Mouse (Mus musculus) thymus, postnatal 0 days (tissue): ENCODE data around the gene Myo15b. TPM values are rescaled to one million over a fixed set of nuclear protein-coding genes. Genes with fewer than 3 reads are reported as not detected.

ENCODE experiments used
- DNase-seq: peaks from one replicate; pipeline ENCODE4 v3.0.0-alpha.2; 2015; ENCODE audit warnings: low spot score
- polyA plus RNA-seq: library from polyadenylated mRNA; unstranded; fragments of >200 nt; fragmentation: Nextera tagmentation; extraction: Ambion mirVana; gene quantifications from 2 replicates; pipeline ENCODE4 v1.2.1, GENCODE M21; 2015

Gene Myo15b
- polyA plus RNA-seq, 1 experiment from 2014 or later = 1.5 TPM

DNA sequence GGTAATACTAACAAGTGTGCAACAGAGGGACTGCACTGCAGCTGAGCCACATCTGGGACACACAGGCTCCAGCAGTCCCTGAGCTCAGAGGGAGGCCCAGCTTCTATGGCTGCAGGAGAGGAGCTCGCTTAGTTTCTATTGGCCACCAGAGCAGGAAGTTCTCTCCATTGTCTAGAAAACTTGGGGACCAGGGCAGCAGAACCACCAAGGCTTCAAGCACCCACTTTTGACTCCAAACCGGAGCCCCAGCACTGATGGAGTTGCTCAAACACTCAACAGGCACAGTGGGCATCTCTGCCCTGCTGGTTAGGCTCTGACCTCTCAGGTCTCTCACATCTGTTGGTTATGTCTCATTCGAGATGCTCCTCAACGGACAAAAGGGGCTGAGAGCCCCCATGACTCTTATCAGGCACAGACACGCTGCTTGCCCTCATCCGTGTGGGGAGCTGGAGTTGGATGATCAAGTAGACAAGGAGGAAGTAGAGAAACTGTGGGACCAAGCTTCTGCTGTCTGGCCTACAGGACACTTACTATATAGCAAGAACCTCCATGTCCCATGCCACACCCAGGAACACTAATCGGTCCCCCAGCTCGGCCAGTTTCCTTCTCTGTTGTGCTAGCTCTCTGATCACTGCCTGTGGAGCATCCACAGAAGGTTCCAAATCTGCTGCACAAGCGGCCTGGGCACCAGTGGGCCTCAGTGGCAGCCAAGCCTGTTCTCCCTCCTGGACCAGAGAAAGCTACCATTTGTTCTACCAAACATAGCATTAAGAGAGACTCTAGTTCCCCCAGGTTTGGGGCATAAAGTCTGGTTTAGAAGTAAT, 43.3 kb downstream of the Myo15b start:
- peak; percentile 70 for DNase-seq

DNA sequence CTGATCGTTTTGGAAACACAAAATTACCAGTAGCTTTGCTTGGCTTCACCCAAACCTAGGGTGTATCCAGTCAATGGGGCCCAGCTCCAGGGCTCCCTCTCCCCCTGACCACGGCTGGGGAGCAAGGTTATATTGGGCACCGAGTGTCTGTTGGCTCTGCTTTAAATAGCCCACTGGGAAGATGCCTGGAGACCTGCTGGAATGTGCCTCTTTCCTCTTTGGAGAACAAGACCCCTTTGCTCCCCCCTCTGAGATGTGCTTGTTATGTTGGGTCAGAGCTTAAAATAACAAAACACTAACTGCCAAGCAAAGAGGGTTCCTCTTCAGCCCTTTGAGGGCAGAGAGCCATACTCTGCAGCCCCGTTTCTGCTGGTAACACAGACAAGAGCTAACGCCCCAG, 44.0 kb downstream of the Myo15b start:
- DNase-seq = no peak

DNA sequence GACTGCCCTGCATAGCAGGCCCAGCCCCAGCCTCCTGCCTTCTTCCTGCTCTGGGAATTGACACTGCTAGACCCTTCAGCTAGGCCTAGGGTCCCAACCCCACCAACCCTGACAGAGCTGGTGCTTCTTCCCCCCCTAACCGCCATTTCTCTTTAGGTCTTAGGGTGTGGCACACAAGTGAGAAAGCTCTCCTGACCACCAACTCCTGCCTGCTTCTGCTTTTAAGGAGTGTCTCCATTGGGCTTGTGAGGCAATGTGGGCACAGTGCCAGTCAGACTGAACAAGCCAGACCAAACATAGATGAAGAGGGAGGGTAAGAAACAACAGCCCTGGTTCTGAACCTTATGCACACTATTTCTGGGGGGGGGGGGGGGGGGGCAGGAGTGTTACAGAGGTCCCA, 44.6 kb downstream of the Myo15b start:
- no peak for DNase-seq

DNA sequence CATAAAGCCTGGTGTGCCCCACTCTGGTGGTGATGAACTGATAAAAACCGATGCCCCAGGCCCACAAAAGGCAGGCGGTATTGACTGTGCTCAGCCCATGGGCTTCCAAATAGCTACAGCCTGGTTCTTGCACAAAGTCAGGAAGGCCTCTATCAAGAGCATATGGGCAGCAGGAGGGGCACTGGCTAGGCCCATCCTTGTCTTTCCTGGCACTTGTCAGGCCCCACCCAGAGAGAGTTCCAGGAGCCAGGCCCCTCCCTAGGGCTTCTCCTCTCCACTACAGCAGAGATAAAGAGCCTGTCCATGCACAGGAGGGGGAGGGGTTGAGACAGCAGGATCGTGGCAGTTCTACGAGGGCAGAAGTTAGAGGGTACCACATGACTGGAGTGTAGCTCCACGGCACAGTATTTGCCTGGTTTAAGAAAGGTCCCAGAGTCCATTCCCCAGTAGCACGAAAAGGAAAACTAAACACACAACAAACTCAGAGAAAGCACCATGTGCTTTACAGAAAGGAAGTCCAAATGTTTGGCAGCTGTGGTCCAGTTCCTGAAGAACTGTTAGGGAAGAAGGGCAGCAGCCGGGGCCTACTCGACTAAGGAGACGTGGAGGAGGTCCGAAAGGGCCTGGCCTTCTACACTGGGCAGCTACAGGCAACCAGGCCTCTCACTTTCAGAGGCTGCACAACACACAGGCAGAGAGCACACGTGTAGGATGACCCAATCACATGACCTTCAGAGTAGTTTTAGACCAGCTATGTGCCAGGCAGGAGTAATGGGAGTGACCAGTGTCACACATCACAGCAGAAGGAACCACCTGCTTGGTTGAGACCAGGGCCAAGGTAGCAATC, 45.4 kb downstream of the Myo15b start:
- no peak for DNase-seq

DNA sequence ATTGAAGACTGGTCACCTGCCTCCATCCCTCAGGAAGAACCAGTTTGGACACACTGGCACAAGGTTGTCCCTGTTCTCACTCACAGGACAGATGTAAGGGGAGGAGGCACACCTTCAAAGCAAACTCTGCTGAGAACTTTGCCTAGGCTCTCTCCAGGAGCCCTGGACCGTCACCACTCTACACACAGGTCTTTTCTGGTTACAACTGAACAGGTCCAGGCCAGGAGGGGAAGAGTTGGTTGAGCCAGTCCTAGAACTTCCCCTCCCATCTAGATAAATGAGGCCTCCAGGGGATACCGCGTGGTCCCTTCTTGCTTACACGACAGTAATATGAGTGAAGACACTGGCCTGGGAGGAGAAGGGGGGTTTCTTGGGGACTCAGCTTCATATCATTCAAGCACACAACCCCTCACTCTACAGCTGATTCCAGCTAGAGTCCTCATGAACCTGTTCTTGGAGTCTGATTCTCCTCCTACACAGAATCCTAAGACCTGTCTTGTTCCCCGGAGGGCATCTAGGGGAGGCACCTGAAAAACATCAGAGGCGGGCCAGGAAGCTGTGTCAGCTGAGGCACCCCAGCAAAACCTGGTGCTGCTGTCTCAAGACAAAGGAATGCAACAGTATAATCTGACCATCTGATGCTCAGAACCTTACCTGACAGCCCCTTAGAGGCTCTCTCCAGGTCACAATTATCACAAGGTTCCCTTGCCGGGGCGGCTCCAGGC, 46.2 kb downstream of the Myo15b start:
- DNase-seq = peak; percentile 31

DNA sequence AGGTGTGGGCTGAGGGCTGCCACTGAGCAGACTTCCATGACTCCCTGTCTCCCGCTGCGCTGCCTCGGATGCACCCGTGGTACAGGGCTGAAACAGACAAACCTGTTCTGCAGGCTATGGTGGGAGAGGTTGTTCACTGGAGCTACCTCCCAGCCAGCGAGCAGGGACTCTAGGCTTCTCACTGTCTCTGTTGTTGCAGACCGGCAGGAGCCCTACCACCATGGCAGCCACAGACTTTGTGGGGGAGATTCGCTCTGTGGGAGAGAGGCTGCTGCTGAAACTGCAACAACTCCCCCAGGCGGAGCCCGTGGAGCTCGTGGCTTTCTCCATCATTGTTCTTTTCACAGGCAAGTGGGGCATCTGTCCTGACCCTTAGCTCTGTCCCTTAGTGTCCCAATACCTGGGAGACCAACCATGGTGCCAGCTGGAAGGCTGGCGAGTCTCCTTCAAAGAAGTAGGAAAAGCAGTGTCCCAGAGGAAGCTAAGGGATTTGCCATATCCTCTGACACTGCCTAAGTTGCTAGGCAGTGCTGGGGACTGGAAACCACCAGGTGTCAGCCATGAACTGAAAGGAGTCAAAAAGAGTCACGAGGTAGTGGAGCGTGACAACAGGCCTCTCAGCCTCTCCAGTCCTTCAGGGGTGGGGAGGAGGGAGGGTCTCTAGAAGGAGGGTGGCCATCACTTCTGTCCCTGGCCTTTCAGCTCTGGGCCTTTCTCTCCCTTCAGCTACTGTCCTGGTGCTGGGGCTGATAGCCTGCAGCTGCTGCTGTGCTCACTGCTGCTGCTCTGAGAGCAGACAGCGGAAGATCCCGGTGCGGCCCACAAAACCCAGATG, 47.0 kb downstream of the Myo15b start:
- peak; percentile 44 for DNase-seq

DNA sequence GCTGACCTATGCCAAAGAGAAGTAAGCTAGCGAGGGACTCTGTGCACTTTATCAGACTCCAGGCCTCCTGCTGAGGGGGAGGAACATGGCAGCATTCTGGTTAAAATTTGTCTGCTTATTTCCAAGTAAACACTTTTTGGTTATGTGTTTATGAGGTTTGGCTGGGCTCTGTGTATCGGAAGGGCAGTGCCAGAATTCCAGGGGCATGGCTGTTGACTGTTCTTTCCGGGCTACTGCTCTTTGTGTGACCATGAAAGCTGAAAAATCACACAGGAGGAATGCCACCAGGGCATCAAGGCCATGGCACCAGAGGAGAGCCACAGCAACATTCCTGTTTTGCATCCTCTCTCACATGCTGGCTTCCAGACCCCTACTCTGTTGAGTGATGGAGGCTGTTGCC, 47.9 kb downstream of the Myo15b start:
- DNase-seq = no peak

DNA sequence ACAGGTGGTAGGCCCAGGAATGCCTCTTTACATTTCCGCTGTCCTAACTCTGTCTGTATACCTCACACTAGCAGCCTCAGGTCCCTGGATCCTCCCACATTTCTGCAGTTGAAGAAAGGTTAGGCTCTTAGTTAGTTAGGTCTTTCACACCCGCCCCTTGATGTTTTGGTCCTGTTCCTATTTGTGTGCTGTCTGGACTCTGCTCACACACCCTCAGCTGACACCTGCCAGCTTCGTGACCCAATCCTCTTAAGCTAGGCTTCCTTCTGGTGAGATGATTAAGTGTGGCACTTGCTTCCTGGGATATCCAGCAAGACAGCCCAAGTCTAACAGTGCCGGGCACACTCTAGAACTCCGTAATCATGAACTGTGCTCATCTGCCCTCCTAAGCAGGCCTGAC, 48.3 kb downstream of the Myo15b start:
- no peak for DNase-seq

DNA sequence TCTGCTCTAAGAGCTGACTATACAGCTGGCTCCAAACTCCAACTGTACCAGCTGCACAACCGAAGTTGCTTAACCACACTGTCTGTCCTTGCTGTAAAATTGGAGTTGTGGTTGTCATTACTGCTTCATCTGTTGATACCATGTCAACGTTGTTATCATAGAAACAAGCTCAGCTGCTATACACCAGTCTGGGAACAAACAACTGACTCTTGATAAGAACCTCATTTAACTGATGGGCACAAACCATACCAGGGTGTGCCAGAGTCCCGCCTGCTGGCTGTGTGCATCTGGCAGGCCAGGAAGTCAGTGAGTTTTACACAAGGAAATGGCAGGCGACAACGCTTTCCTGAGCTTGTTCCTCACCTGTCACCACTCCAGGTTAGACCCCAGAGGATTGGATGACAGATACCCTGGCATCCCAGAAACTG, 52.9 kb downstream of the Myo15b start:
- peak; percentile 78 for DNase-seq

DNA sequence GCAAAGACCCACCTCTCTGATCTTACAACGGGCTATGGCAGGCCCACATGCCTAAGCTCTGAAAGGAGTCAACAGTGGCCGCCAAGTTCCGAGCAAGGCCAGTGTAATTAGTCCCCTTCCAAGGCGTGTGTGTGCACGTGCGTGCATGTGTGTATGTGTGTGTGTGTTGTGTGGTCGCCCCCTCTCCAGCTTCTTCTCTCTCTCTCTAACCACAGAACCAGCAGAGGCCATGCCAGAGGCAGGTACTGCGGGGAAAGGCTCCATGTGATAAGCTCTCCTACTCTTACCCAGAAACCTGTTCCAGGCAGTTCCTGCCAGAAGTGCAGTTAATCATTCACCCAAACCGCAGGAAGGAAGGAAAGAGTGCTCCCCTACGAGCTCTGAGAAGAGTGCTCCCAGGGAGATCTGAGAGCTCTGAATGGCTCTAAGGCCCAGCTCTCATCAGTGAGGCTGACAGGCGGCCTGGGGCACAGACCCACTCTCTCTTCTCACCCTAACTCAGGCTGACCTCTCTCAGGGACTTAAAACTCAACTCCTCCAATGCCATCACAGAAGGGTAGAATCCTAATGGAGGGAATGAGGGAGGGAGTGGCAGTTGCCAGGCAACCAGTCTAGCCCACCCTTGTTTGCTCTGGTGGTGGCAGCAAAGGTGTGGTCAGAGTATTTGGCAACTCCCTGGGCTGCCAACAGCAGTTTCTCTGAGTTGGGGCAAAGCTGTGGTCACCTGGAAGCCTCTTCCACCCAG, 53.6 kb downstream of the Myo15b start, which contains the start of gene Smim6:
Gene Smim6, plus strand, starts transcription at position 386 of the 745 bp plus-strand sequence.
- peak; percentile 48 for DNase-seq

DNA sequence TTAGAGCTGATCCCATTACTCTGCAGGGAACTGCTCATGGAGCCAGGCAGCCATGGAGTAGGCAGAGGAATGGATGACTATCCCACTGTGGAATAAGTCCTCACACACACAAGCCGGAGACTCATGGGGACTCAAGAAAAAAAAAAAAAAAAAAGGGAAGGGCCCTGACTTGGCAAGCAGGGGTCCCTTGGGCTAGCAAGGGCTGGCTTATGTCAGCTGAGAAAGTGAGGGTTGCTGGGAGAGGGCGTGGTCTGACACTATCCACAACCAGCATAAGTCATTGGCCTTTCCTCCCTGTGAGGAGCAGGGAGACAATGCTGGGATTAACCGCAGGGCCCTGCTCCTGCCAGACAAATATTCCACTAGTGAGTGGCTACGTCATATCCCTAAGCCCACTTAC, 58.4 kb downstream of the Myo15b start:
- no peak for DNase-seq

DNA sequence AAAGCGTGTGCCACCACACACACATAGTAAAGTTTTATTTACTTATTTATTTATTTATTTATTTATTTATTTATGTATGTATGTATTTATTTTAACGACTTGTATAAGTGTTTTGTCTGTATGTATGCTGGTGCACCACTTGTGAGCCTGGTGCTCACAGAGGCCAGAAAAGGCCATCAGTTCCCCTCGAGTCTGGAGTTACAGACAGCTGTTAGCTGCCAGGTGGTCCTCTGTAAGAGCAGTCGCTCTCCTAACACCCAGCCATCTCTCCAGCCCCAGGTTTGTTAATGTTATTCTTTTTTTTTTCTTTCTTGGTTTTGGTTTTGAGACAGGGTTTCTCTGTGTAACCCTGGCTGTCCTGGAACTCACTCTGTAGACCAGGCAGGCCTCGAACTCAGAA, 60.4 kb downstream of the Myo15b start:
- no peak for DNase-seq

DNA sequence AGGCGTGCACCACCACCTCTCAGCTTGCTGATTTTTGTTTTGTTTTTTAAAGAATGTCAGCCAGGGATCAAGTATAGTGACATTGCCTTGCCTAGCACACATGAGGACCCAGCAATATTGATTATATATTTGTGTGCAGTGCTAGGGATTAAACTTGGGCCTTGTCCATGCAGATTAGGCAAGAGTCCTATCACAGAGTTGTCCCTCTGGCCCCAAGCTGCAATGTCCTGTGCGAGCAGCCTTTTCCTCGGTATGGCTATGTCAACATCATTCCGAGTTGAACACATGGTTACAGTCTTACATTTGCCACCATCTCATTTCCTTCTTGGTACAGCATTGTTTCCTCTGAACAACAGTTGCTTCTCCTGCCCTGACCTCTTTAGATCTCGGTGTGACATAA, 60.9 kb downstream of the Myo15b start:
- DNase-seq = no peak

DNA sequence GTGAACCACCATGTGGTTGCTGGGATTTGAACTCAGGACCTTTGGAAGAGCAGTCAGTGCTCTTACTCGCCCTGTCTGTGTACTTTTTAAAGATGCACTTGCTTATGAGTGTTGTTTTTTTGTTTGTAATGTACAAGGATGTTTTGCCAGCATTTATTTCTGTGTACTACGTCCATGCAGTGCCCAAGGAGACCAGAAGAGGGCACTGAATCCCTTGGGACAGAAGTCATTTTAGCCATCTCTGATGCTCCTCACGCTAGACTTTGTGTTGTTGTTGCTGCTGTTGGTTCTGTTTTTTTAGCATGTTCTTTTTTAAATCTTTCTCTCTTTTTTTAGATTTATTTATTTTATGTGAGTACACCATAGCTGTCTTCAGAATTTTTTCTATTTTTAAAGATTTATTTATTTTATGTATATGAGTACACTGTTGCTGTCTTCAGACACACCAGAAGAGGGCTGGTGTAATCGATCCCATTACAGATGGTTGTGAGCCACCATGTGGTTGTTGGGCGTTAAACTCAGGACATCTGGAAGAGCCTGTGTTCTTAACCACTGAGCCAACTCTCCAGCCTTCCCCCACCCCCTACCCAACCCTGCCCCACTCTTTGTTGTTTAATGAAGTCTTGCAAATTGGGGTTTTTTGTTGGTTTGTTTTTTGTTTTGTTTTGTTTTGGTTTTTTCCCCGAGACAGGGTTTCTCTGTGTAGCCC, 62.1 kb downstream of the Myo15b start:
- peak; percentile 68 for DNase-seq

DNA sequence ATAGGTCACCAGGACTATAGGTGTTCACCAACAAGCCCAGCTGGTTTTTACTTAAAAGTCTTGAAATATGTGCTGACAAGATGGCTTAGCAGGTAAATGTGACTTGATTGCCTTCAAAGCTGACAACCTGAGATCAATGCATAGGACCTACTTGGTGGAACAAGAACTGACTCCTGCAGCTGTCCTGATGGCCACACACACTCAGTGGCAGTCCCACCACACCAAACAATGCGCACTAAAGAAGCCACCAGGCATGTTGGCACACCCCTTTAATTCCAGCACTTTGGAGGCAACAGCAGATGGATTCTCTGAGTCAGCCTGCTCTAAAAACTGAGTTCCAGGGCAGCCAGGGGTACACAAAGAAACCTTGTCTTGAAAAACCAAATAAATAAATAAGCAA, 63.8 kb downstream of the Myo15b start:
- DNase-seq = no peak

DNA sequence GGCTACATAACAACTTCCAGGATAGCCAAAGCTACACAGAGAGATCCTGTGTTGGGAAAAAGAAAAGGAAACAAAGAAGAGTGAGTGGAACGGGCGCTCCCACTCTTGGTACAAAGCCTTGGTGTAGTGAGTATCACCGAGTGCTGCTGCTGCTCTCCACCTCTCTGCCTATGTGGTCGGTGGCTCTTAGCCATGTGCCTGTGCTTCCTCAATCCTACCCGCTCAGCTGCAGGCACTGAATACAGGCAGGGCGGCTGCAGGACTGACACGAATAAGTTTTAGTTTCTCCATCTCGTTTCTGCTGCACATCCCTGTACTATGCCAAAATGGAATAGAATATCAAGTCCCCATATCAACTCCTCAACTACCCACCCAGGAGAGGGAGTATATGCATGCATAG, 70.8 kb downstream of the Myo15b start:
- no peak for DNase-seq

DNA sequence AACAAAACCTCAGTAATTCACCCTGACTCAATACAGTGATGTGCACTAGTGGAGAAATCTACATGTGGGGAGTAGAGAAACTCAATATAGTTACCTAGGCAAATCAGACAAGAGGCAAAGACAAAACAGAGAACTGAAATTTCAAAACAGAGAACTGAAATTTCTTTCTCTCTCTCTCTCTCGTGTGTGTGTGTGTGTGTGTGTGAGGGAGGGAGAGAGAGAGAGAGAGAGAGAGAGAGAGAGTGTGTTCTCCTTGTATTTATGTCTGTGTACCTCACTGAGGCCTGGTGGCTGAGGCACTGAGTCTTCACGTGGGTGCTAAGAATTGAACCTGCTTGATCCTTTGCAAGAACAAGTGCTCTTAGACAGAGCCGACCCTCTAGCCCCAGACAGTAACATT, 71.6 kb downstream of the Myo15b start:
- no peak for DNase-seq

DNA sequence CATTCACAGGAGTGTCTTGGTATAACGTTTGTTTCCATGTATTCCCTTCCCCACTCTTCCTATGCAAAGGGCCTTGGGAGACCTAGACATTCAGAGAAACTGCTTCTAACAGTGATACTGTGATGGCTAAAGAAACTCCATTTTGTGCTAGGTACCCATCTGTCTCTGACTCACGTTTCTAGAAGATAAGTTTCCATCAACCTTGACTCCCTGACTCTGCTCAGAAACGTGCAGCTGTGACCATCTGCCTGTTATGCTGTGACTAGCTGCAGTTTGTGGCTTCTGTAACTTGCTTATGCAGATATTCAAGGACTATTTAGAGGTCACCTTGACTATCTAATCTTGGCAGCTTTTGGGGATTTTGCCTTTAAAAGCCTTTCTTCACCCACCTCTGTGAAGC, 73.0 kb downstream of the Myo15b start:
- no peak for DNase-seq

DNA sequence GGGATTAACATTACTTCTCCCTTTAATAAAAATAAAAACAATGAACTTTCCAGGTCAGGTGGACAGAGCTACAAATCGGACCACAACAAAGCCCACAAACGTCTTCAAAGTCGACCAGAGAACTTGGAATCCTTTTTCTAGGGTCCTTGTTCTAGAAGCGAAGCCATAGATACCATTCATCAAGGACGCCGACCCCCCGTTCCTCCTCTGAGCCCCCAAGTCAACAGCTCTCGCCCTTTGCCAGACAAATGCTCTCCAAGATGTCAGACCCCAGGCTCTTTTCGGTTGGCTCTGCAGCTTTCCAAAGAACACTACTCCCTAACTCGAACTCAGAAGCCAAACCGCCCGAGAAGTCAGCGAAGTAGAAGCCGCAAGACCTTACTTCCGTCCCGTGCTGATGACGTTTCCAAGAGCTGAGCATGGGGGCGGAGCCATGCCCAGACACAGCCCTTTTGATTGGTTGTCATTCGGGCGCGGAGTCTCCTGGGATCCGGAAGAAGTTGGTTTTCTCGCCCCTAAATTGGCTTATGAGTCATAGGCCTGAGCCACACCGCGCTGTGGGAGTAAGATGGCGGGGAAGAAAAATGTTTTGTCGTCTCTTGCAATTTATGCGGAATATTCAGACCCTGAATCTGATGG, 75.0 kb downstream of the Myo15b start, which contains the start of the genes Sap30bp and Recql5:
Gene Sap30bp, plus strand, starts transcription at position 175 of the 639 bp plus-strand sequence.
Gene Recql5, minus strand, starts transcription at position 370 of the 639 bp plus-strand sequence.
- DNase-seq = peak; percentile 99
